Mouse (Mus musculus) lung, postnatal 14 days (tissue): ENCODE measurements at regions not wholly inside any gene's neighbourhood (a gene's known extent, or its start where the extent isn't known, plus 50 kb on each side); places are given as distances from the start of the nearest gene placed in this dataset.

Experiments
- DNase-seq: peaks from one replicate; pipeline ENCODE4 v3.0.0; 2021

- DNase-seq: no peak
Measured at GRCm38 (mm10) chr4:69968424-69968823, 441.8 kb downstream of the Cdk5rap2 start.
